Mouse (Mus musculus): ENCODE results near the gene Hist1h1c.

- TF ChIP-seq CTCF (IDR thresholded peaks at IDR 0.05): no peak
- no peak; the same call in 1 of the 2 replicates for TF ChIP-seq POLR2A (IDR thresholded peaks at IDR 0.05; ENCODE audit: insufficient read depth, low read depth, low read length)
- no peak for TF ChIP-seq EP300 (IDR thresholded peaks at IDR 0.05; ENCODE audit: insufficient read depth, low read depth, low read length)
Observed at GRCm38 (mm10) chr13:23739922-23740252, 1.3 kb downstream of the Hist1h1c start.
